Mouse (Mus musculus) monocyte, adult 5-6 weeks (primary cell): ENCODE measurements around the gene Zbtb8a. TPM values are rescaled to one million over a fixed set of nuclear protein-coding genes. Genes with fewer than 3 reads are reported as not detected.

ENCODE experiments used
- total RNA-seq: library from RNA; stranded (forward); fragments of 200-1000, 200-491, 200-594 nt; gene quantifications from 3 replicates; pipeline ENCODE4 v1.2.3, GENCODE M21; 2017

The Zbtb8a gene
- total RNA-seq, 1 experiment from 2014 or later: 4.5 TPM

Other genes with a start within 250 kb of the Zbtb8a start
- gene Fndc5, start 241.1 kb downstream of the Zbtb8a start, total RNA-seq: 0.32 TPM in 1 of 3 replicates, not detected in the others
- gene S100pbp, start 188.4 kb downstream of the Zbtb8a start, total RNA-seq: 24.0 to 32.0 TPM (median 30.6 TPM) in 3 replicates
- 30.1 to 41.8 TPM (median 33.8 TPM) in 3 replicates for gene Yars, start 188.4 kb downstream of the Zbtb8a start, total RNA-seq
- 0.32 to 0.57 TPM in 2 of 3 replicates, not detected in the other for gene C77080, start 116.7 kb downstream of the Zbtb8a start, total RNA-seq
- 0.75 TPM in 1 of 3 replicates, not detected in the others for gene Sync, start 90.5 kb downstream of the Zbtb8a start, total RNA-seq
- gene Rbbp4, start 42.7 kb downstream of the Zbtb8a start, total RNA-seq: 82.3 to 106 TPM (median 84.6 TPM) in 3 replicates
- 58.5 to 68.8 TPM (median 66.8 TPM) in 3 replicates for gene Zbtb8os, start 42.4 kb downstream of the Zbtb8a start, total RNA-seq
- gene Zbtb8b, start 62.7 kb upstream of the Zbtb8a start, total RNA-seq: not detected in 3 replicates
- 52.2 to 66.3 TPM (median 52.5 TPM) in 3 replicates for gene Bsdc1, start 83.5 kb upstream of the Zbtb8a start, total RNA-seq
- gene Tssk3, start 112.9 kb upstream of the Zbtb8a start, total RNA-seq: not detected in 3 replicates
- gene Fam229a, start 113.1 kb upstream of the Zbtb8a start, total RNA-seq: not detected in 3 replicates
- 11.7 to 14.4 TPM (median 14.4 TPM) in 3 replicates for gene Marcksl1, start 135.5 kb upstream of the Zbtb8a start, total RNA-seq
- 62.9 to 100 TPM (median 82.2 TPM) in 3 replicates for gene Hdac1, start 164.6 kb upstream of the Zbtb8a start, total RNA-seq
- 122 to 412 TPM (median 167 TPM) in 3 replicates for gene Lck, start 195.5 kb upstream of the Zbtb8a start, total RNA-seq
- not detected in 3 replicates for gene Fam167b, start 200.4 kb upstream of the Zbtb8a start, total RNA-seq
- gene Eif3i, start 222.5 kb upstream of the Zbtb8a start, total RNA-seq: 109 to 129 TPM (median 125 TPM) in 3 replicates
- gene Tmem234, start 222.6 kb upstream of the Zbtb8a start, total RNA-seq: 189 to 234 TPM (median 226 TPM) in 3 replicates
- 0.78 TPM in 1 of 3 replicates, not detected in the others for gene Dcdc2b, start 236.1 kb upstream of the Zbtb8a start, total RNA-seq
- gene Iqcc, start 241.0 kb upstream of the Zbtb8a start, total RNA-seq: 13.5 to 20.9 TPM (median 15.1 TPM) in 3 replicates
- gene Ccdc28b, start 245.8 kb upstream of the Zbtb8a start, total RNA-seq: 30.9 to 112 TPM (median 62.0 TPM) in 3 replicates